Mouse (Mus musculus) erythroblast, embryonic 14.5 days (primary cell): ENCODE data around the gene Sv2c. TPM values are rescaled to one million over a fixed set of nuclear protein-coding genes. Genes with fewer than 3 reads are reported as not detected.

Experiments
- H3K27me3 ChIP-seq: 2 replicates; pipeline ENCODE4 v1.6.1; 2012; ENCODE audit warnings: inconsistent platforms; ENCODE audit not compliant: control insufficient read depth
- H3K36me3 ChIP-seq: 2 replicates; pipeline ENCODE4 v1.6.1; 2012; ENCODE audit warnings: mild to moderate bottlenecking, inconsistent platforms; ENCODE audit not compliant: control insufficient read depth
- H3K4me1 ChIP-seq: 2 replicates; pipeline ENCODE4 v1.6.1; 2012; ENCODE audit warnings: inconsistent platforms; ENCODE audit not compliant: control insufficient read depth
- H3K4me3 ChIP-seq: replicated peaks from 2 replicates; pipeline ENCODE3; 2012; ENCODE audit warnings: moderate library complexity, mild to moderate bottlenecking, inconsistent platforms
- H3K9me3 ChIP-seq: 2 replicates; pipeline ENCODE4 v1.6.1; 2012; ENCODE audit warnings: low read length, inconsistent platforms, mixed read lengths; ENCODE audit not compliant: control insufficient read depth
- GATA1 ChIP-seq: IDR thresholded peaks from 2 replicates; pipeline ENCODE4 v1.6.1; 2012; ENCODE audit warnings: low read length, inconsistent platforms, mixed read lengths
- TAL1 ChIP-seq: IDR thresholded peaks from 3 replicates; pipeline ENCODE4 v1.6.1; 2012; ENCODE audit warnings: low read length, inconsistent platforms, mixed read lengths
- polyA plus RNA-seq: library from polyadenylated mRNA; stranded (reverse); fragments of >175 nt; gene quantifications from 2 replicates; pipeline ENCODE4 v1.2.3, GENCODE M21; 2012

Gene Sv2c
- polyA plus RNA-seq, 1 experiment = 0.01 TPM

- Histone ChIP-seq H3K4me3 (no peak overlapping the region), H3K36me3 (no peaks in the 10 kb centered on the region), H3K4me1 (no peaks in the 10 kb centered on the region), H3K9me3 (peaks cover 2% of the 10 kb centered on the region; the same call in 1 of the 2 replicates), H3K27me3 (peaks cover 7% of the 10 kb centered on the region; the same call in 1 of the 2 replicates)
- TF ChIP-seq TAL1 (no peak), GATA1 (no peak)
Observed at GRCm38 (mm10) chr13:95912157-95913045, 220.0 kb downstream of the Sv2c start.

- Histone ChIP-seq H3K27me3 (peaks cover 7% of the 10 kb centered on the region; the same call in 1 of the 2 replicates), H3K4me1 (no peaks in the 10 kb centered on the region), H3K36me3 (no peaks in the 10 kb centered on the region), H3K4me3 (no peak overlapping the region), H3K9me3 (no peaks in the 10 kb centered on the region)
- TF ChIP-seq TAL1 = no peak
- TF ChIP-seq GATA1 = no peak
Observed at GRCm38 (mm10) chr13:95910270-95910669, 222.1 kb downstream of the Sv2c start.

DNA sequence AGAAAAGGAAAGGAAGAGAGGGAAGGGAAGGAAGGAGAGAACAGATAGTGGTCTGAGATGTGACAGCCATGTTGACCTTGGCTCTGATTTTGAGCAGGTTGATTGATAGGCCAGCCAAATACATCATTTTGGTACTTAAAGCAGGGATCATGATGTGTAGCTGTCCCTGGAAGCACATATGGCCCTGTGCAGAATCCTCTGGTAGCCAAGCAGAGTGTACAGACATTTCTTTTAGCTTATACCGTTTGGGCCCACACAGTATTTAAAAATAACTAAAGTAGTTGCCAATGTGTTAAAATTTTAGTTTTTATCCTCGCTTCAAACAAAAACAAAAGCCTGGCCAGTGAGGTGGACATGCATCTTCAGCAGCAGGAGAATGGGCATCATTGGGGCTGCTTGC is 223.1 kb downstream of the Sv2c start:
- TF ChIP-seq TAL1 (no peak), GATA1 (no peak)
- H3K9me3 ChIP-seq = no peaks in the 10 kb centered on the region
- H3K36me3 ChIP-seq = no peaks in the 10 kb centered on the region
- no peaks in the 10 kb centered on the region for H3K4me1 ChIP-seq
- no peak overlapping the region for H3K4me3 ChIP-seq
- peaks cover 7% of the 10 kb centered on the region; the same call in 1 of the 2 replicates for H3K27me3 ChIP-seq

Other genes with a start within 250 kb of the Sv2c start
- gene Iqgap2, start 240.7 kb downstream of the Sv2c start, polyA plus RNA-seq = 0.16 and 0.17 TPM in 2 replicates
- 0.02 and 0.06 TPM in 2 replicates for gene Gm20075, start 51.2 kb downstream of the Sv2c start, polyA plus RNA-seq
- not detected in 2 replicates for gene Gm17190, start 50.5 kb downstream of the Sv2c start, polyA plus RNA-seq